Mouse (Mus musculus): ENCODE data around the gene Tgfbr2.
"Not testable (repeated sequence)": the region's sequence is repeated elsewhere in the genome, so short reads cannot be mapped to it uniquely, and the experiment has no call there.

Gene Tgfbr2

DNA sequence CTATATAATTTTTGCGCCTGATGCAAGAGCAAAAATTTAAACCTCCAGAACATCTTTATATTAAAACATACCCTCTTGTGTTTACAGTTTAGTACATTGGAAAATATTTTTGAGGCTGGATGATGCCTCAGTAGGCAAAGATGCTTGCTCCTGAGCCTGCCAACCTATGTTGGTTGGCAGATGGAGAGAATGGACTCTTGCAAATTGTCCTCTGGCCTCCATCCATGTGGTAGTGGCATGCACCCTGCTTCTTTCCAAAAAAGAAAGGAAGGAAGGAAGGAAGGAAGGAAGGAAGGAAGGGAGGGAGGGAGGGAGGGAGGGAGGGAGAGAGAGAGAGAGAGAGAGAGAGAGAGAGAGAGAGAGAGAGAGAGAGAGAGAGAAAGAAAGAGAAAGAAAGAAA, 103.6 kb downstream of the Tgfbr2 start:
- not testable (repeated sequence) for DNase-seq (ENCODE audit: low spot score)

DNA sequence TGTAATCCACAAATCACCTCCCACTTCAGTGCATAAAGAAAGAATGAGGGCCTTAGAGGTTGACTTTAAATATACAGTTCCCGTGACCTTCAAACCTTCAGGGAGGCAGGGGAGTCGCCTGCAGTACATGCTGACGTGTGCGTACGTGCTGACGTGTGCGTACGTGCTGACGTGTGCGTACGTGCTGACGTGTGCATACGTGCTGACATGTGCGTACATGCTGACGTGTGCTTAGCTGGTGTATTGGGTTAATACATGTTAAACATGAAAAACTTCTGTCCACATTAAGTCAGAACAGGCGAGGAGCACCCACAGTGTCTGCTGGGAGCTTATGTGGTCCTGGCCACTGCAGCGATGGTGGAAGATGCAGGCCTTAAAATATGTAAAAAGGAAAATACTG, 110.4 kb downstream of the Tgfbr2 start:
- no peak for DNase-seq (ENCODE audit: low spot score)

DNA sequence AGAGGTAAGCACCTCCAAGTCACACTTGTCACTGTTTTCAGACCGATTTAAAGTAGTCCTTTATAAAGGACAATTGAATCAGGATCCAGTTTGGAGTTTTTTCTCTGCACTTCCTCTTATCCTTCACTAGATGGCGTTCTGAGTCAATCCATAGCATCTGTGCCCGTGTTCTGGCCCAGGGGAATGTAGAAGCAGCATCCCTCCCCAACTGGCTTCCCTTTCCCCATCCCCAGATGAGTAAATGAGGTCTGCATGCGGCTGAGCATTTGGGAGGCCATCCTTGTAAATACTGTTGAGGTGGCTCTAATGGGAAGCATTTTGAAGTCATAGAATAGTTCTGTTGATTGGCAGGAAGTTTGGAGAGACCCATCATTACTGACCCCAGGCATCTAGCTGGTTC, 114.5 kb downstream of the Tgfbr2 start:
- DNase-seq (ENCODE audit: low spot score) = peak; percentile 28

- no peak for DNase-seq (ENCODE audit: low spot score)
Observed at GRCm38 (mm10) chr9:116059156-116059555, 116.0 kb downstream of the Tgfbr2 start.

GRCm38 (mm10) chr9:116058475-116058874, 116.7 kb downstream of the Tgfbr2 start:
- DNase-seq (ENCODE audit: low spot score) = no peak

- DNase-seq (ENCODE audit: low spot score) = no peak
Observed at GRCm38 (mm10) chr9:116053976-116054375, 121.2 kb downstream of the Tgfbr2 start.

DNA sequence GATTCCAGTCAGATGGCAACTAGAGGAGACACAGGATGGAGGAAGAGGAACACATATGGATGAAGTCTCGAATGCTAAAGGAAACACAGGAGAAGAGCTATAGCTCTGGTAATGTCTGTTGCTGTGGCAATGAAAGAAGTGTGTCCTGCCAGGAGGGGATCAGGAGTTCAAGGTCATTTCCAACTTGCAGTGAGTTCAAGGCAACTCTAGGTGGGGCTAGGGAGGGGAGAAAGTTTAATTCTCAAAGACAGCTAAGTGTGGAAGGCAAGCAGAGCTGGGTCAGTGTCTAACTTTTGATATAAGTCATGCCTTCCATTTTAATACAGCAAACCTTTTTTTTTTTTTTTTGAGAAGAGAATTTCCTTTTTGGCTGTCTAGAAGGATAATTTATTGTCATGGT, 125.2 kb downstream of the Tgfbr2 start:
- DNase-seq (ENCODE audit: low spot score) = no peak

DNA sequence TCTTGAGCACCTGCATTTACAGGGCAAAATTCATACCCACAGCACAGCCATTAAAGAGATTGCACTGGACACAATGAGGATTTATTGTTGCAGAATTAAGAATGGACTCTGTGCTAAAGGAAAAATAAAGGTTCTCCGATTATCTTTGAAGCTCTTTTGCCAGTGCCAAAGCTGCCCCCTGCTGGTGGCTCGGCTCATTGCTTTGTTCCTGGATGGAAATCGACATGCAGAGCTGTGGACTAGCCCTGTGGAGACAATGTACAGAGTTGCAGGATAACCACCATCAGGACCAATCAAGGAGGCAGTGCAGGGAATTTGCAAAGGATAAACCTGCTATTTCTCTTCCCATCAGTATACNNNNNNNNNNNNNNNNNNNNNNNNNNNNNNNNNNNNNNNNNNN, 133.4 kb downstream of the Tgfbr2 start:
- DNase-seq (ENCODE audit: low spot score) = peak; percentile 92

GRCm38 (mm10) chr9:116041369-116041768, 133.8 kb downstream of the Tgfbr2 start:
- DNase-seq (ENCODE audit: low spot score) = no peak

DNA sequence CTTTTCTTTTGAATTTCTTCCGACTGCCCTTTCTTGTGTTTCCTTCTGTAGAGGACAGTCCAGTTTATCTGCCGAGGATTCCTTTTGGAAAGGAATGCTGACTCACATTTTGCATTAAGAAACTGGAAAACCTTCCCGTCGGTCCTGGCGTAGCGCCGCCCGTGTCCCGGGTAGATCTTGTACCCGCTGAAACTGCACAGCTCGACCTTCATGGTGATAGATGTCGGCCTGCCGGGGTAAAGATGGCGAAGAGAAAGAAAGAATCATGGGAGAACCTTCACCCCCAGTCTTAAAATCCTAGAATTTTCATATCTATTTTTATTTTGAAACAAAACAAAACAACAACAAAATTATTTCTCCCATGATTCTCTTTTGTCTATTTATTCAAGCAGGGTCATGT, 134.3 kb downstream of the Tgfbr2 start:
- not testable (repeated sequence) for DNase-seq (ENCODE audit: low spot score)

- DNase-seq (ENCODE audit: low spot score) = no peak
Observed at GRCm38 (mm10) chr9:116039981-116040380, 135.2 kb downstream of the Tgfbr2 start.

GRCm38 (mm10) chr9:116038275-116038674, 136.9 kb downstream of the Tgfbr2 start:
- no peak for DNase-seq (ENCODE audit: low spot score)
